8 mouse cellular contexts compared by ENCODE assay signal in genomic region chrX:20688615-20689014, GRCm38 (mm10). TPM values are rescaled to one million over a fixed set of nuclear protein-coding genes. Genes with fewer than 3 reads are reported as not detected.
DNase-seq lines count a peak whose midpoint lies in the region; ATAC-seq and TF ChIP-seq lines count a peak whose summit lies in the region.

No protein-coding gene starts in this region.

- H3K9me3 ChIP-seq in embryonic facial prominence, embryonic 12.5 days = no peaks in the 10 kb centered on the region
- no peaks in the 10 kb centered on the region for H3K9me3 ChIP-seq in limb, embryonic 12.5 days
- no peaks in the 10 kb centered on the region for H3K9me3 ChIP-seq in midbrain, embryonic 14.5 days (ENCODE audit: control insufficient read depth, low read length)

- no peak for TF ChIP-seq CTCF in kidney, adult 2 months (conservative IDR thresholded peaks at IDR 0.05; ENCODE audit: insufficient read depth, insufficient read length, low read depth, low read length)

- peak; percentile 42 for DNase-seq in urinary bladder, postnatal 14 days (ENCODE audit: low spot score)
- DNase-seq in urinary bladder, adult 2 months (ENCODE audit: low spot score) = no peak
- DNase-seq in heart, adult 18-20 months = peak; percentile 61 to 71
- peak; percentile 66 for DNase-seq in kidney, adult 2 months
- peak; percentile 71 for DNase-seq in midbrain, embryonic 14.5 days
- DNase-seq in spleen, postnatal 10 days (ENCODE audit: low spot score in 2 of 2) = peak; percentile 50 to 69

- peak overlapping the region; percentile 63 for H3K4me3 ChIP-seq in embryonic facial prominence, embryonic 12.5 days
- H3K4me3 ChIP-seq in kidney, adult 2 months (ENCODE audit: insufficient read depth, low read depth, low read length) = peak overlapping the region; percentile 97
- peak overlapping the region; percentile 61 for H3K4me3 ChIP-seq in limb, embryonic 12.5 days (replicated peaks)
- H3K4me3 ChIP-seq in midbrain, embryonic 14.5 days (replicated peaks; ENCODE audit: low read depth, low read length) = peak overlapping the region; percentile 48

- peak overlapping the region; percentile 72 for H3K9ac ChIP-seq in embryonic facial prominence, embryonic 12.5 days
- H3K9ac ChIP-seq in limb, embryonic 12.5 days (replicated peaks) = peak overlapping the region; percentile 81
- H3K9ac ChIP-seq in midbrain, embryonic 14.5 days (replicated peaks; ENCODE audit: low read length) = peak overlapping the region; percentile 78

- H3K27me3 ChIP-seq in embryonic facial prominence, embryonic 12.5 days = no peaks in the 10 kb centered on the region
- no peaks in the 10 kb centered on the region for H3K27me3 ChIP-seq in kidney, adult 2 months (replicated peaks; ENCODE audit: control insufficient read depth, insufficient read depth, low read length)
- no peaks in the 10 kb centered on the region for H3K27me3 ChIP-seq in limb, embryonic 12.5 days
- H3K27me3 ChIP-seq in midbrain, embryonic 14.5 days (ENCODE audit: control insufficient read depth, insufficient read depth, low read length) = no peaks in the 10 kb centered on the region

- H3K4me2 ChIP-seq in embryonic facial prominence, embryonic 12.5 days (replicated peaks) = peak overlapping the region; percentile 53
- H3K4me2 ChIP-seq in limb, embryonic 12.5 days = peak overlapping the region; percentile 63
- H3K4me2 ChIP-seq in midbrain, embryonic 14.5 days (ENCODE audit: low read length) = peak overlapping the region; percentile 63

- 6% methylated on average over 3 of the region's 35 CpGs for WGBS in embryonic facial prominence, embryonic 12.5 days
- 0% methylated on average over 13 of the region's 35 CpGs for WGBS in kidney, adult 2 months
- WGBS in limb, embryonic 12.5 days = 10% methylated on average over 29 of the region's 35 CpGs
- WGBS in midbrain, embryonic 14.5 days = 18% methylated on average over 26 of the region's 35 CpGs

- peak overlapping the region; percentile 96 for H3K27ac ChIP-seq in embryonic facial prominence, embryonic 12.5 days
- H3K27ac ChIP-seq in kidney, adult 2 months (ENCODE audit: insufficient read depth, low read depth, low read length) = peak overlapping the region; percentile 21
- peak overlapping the region; percentile 97 for H3K27ac ChIP-seq in limb, embryonic 12.5 days
- H3K27ac ChIP-seq in midbrain, embryonic 14.5 days (replicated peaks; ENCODE audit: low read depth, low read length) = peak overlapping the region; percentile 93

- H3K36me3 ChIP-seq in embryonic facial prominence, embryonic 12.5 days = peaks cover 6% of the 10 kb centered on the region
- no peaks in the 10 kb centered on the region for H3K36me3 ChIP-seq in kidney, adult 2 months (ENCODE audit: control insufficient read depth, insufficient read depth, low read length)
- H3K36me3 ChIP-seq in limb, embryonic 12.5 days = peaks cover 16% of the 10 kb centered on the region
- peaks cover 6% of the 10 kb centered on the region; the same call in 1 of the 2 replicates for H3K36me3 ChIP-seq in midbrain, embryonic 14.5 days (ENCODE audit: control insufficient read depth, insufficient read depth, low read length)

- 0 out of 2 replicates have a peak, but pooled peaks cover 4% of the 10 kb centered on the region for H3K4me1 ChIP-seq in embryonic facial prominence, embryonic 12.5 days
- H3K4me1 ChIP-seq in kidney, adult 2 months (ENCODE audit: control insufficient read depth, insufficient read depth, low read length) = peaks cover 7% of the 10 kb centered on the region; the same call in 1 of the 2 replicates
- 0 out of 2 replicates have a peak, but pooled peaks cover 10% of the 10 kb centered on the region for H3K4me1 ChIP-seq in limb, embryonic 12.5 days (replicated peaks)
- peaks cover 7% of the 10 kb centered on the region for H3K4me1 ChIP-seq in midbrain, embryonic 14.5 days (ENCODE audit: control insufficient read depth, insufficient read depth, low read length)

- ATAC-seq in embryonic facial prominence, embryonic 12.5 days (ENCODE audit: insufficient number of reproducible peaks, insufficient read depth, low FRiP score, low TSS enrichment) = peak; percentile 31
- ATAC-seq in limb, embryonic 12.5 days (ENCODE audit: insufficient number of reproducible peaks, insufficient read depth, low FRiP score, low TSS enrichment, low read depth) = peak; percentile 44
- ATAC-seq in midbrain, embryonic 14.5 days (ENCODE audit: low FRiP score, low TSS enrichment) = peak; percentile 73

- no peak for TF ChIP-seq POLR2A in kidney, adult 2 months (IDR thresholded peaks at IDR 0.05; ENCODE audit: low read depth, low read length)

RNA-seq across cellular contexts. Expression of gene Cdk16, which starts 0.9 kb away (rescaled TPM):
- polyA plus RNA-seq in urinary bladder, adult 2 months (2012; rRNA removed) = 153 and 188 TPM in 2 replicates
- polyA plus RNA-seq in embryonic facial prominence, embryonic 12.5 days (2016; fragmentation: Nextera tagmentation; extraction: Ambion mirVana) = 139 and 145 TPM in 2 replicates
- 100 to 1,000 TPM; 107 to 117 TPM for total RNA-seq in heart, adult 18-20 months (2021)
- polyA plus RNA-seq in kidney, adult 2 months (2012; rRNA removed) = 148 and 163 TPM in 2 replicates
- 125 and 142 TPM in 2 replicates for polyA plus RNA-seq in limb, embryonic 12.5 days (2016; fragmentation: Nextera tagmentation; extraction: Ambion mirVana)
- 112 and 123 TPM in 2 replicates for polyA plus RNA-seq in midbrain, embryonic 14.5 days (2014; fragmentation: Nextera tagmentation; extraction: Ambion mirVana)

RNA-seq across cellular contexts. Expression of gene Usp11, which starts 15.1 kb away (rescaled TPM):
- polyA plus RNA-seq in urinary bladder, adult 2 months (2012; rRNA removed) = 12.6 and 13.4 TPM in 2 replicates
- polyA plus RNA-seq in embryonic facial prominence, embryonic 12.5 days (2016; fragmentation: Nextera tagmentation; extraction: Ambion mirVana) = 68.4 and 68.6 TPM in 2 replicates
- 1 to 10 TPM; 4.6 to 7.8 TPM for total RNA-seq in heart, adult 18-20 months (2021)
- polyA plus RNA-seq in kidney, adult 2 months (2012; rRNA removed) = 7.3 and 8.3 TPM in 2 replicates
- 49.5 and 60.6 TPM in 2 replicates for polyA plus RNA-seq in limb, embryonic 12.5 days (2016; fragmentation: Nextera tagmentation; extraction: Ambion mirVana)
- polyA plus RNA-seq in midbrain, embryonic 14.5 days (2014; fragmentation: Nextera tagmentation; extraction: Ambion mirVana) = 68.7 and 91.6 TPM in 2 replicates

RNA-seq across cellular contexts. Expression of gene Uba1, which starts 30.5 kb away (rescaled TPM):
- polyA plus RNA-seq in urinary bladder, adult 2 months (2012; rRNA removed) = 153 and 168 TPM in 2 replicates
- polyA plus RNA-seq in embryonic facial prominence, embryonic 12.5 days (2016; fragmentation: Nextera tagmentation; extraction: Ambion mirVana) = 249 and 252 TPM in 2 replicates
- total RNA-seq in heart, adult 18-20 months (2021) = 100 to 1,000 TPM; 206 to 212 TPM
- polyA plus RNA-seq in kidney, adult 2 months (2012; rRNA removed) = 208 and 235 TPM in 2 replicates
- 225 and 232 TPM in 2 replicates for polyA plus RNA-seq in limb, embryonic 12.5 days (2016; fragmentation: Nextera tagmentation; extraction: Ambion mirVana)
- 306 and 398 TPM in 2 replicates for polyA plus RNA-seq in midbrain, embryonic 14.5 days (2014; fragmentation: Nextera tagmentation; extraction: Ambion mirVana)

Comparison
In these comparisons a context has a peak if more than half of its experiments do, and no peak if none do; other contexts are left out.
1. H3K27ac ChIP-seq: peak in every context shown above with its lines; median percentile 97 in limb, embryonic 12.5 days; 96 in embryonic facial prominence, embryonic 12.5 days; 93 in midbrain, embryonic 14.5 days; 21 in kidney, adult 2 months.